Mouse (Mus musculus) effector memory CD4-positive, alpha-beta T cell, adult 7 months (primary cell): Measurements from ENCODE around the gene Gm20390. TPM values are rescaled to one million over a fixed set of nuclear protein-coding genes. Genes with fewer than 3 reads are reported as not detected.

Experiments used
- polyA plus RNA-seq: library from polyadenylated mRNA; unstranded; fragments of 100-300 nt; shearing (Covaris generic); gene quantifications from one replicate; pipeline ENCODE4 v1.2.1, GENCODE M21; 2017

Gene Gm20390
- polyA plus RNA-seq = 155 TPM

GRCm38 (mm10) chr11:93968005-93968847, at the start of gene Gm20390, which contains the start of gene Nme1:
Gene Gm20390 (minus strand): TSS chr11:93968293.
Gene Nme1 (minus strand): TSS chr11:93968521.

GRCm38 (mm10) chr11:93995720-93996305, 27.7 kb upstream of the Gm20390 start, which contains the start of gene Spag9:
Gene Spag9 (plus strand): TSS chr11:93996091.

GRCm38 (mm10) chr11:93956159-93956558, 11.9 kb downstream of the Gm20390 start, which contains the start of gene Nme2:
Gene Nme2 (minus strand): TSS chr11:93956259.

Other genes with a start within 250 kb of the Gm20390 start
- 58.7 TPM for gene Utp18, start 82.5 kb downstream of the Gm20390 start, polyA plus RNA-seq
- gene Mbtd1, start 82.4 kb downstream of the Gm20390 start, polyA plus RNA-seq = 39.5 TPM
- 180 TPM for gene Nme2, start 12.0 kb downstream of the Gm20390 start, polyA plus RNA-seq
- 73.0 TPM for gene Nme1, start 228 bp upstream of the Gm20390 start, polyA plus RNA-seq
- gene Spag9, start 27.8 kb upstream of the Gm20390 start, polyA plus RNA-seq = 136 TPM
- gene Tob1, start 243.2 kb upstream of the Gm20390 start, polyA plus RNA-seq = 208 TPM